Mouse (Mus musculus): ENCODE data around the gene D630003M21Rik.

- TF ChIP-seq CTCF (IDR thresholded peaks at IDR 0.05; ENCODE audit: low read depth) (peak; percentile 84), EP300 (IDR thresholded peaks at IDR 0.05; ENCODE audit: low read depth) (no peak)
Observed at GRCm38 (mm10) chr2:158146223-158146622, 82.8 kb downstream of the D630003M21Rik start, which contains the start of gene Tgm2.
